Mouse (Mus musculus) c-Kit-negative CD71-positive TER-119-positive erythroid progenitor cells, embryonic 14.5 days (primary cell): ENCODE data around the gene Fpgs.

Source experiments
- DNase-seq: peaks from one replicate; pipeline ENCODE4 v3.0.0-alpha.2; 2013; ENCODE audit warnings: low read depth, low spot score

Gene Fpgs

DNA sequence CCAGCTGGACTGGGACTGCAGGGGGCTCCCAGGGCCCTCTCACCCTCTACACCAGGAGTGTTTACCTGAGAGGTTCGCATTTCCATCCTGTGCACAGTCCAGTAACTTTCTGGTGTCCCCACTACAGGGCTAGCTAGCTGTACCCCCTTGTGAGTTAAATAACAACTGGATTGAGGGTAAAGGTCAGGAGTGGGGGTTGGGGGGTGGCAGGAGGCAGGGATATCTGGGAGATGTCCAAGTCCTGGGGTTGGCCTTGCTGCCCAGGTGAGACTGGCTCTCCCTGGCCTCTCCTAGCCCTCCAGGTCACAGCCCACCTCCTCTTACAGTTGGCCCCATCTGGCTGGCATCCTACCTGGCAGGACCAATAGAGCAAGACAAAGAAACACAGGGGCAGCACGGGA lies at the start of gene Fpgs:
TSS of gene Fpgs (minus strand) at position 125 of the 401 bp plus-strand sequence.
- no peak for DNase-seq

GRCm38 (mm10) chr2:32752181-32752580 lies 48.2 kb upstream of the Fpgs start:
- no peak for DNase-seq

DNA sequence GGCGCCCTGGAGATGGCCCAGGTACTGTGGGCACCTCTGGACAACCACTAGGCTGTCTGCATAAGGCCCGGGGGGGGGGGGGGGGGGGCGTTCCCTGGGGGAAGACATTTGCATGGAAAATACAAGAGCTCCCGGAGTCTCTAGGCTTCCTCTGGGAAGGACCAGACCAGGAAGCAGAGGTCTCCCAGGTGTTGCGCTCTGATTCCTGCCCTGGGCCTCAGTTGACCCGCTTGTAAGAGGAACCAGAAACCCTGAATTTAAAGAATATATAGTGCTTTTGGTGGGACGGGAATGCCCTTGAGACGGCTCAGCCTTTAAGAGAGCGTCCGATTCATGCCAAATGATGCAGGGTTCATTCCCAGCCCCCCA lies 47.7 kb upstream of the Fpgs start:
- no peak for DNase-seq

- DNase-seq, result no peak
Measured at GRCm38 (mm10) chr2:32750887-32751664, 47.1 kb upstream of the Fpgs start.

GRCm38 (mm10) chr2:32750199-32750598 lies 46.3 kb upstream of the Fpgs start:
- DNase-seq, result no peak

DNA sequence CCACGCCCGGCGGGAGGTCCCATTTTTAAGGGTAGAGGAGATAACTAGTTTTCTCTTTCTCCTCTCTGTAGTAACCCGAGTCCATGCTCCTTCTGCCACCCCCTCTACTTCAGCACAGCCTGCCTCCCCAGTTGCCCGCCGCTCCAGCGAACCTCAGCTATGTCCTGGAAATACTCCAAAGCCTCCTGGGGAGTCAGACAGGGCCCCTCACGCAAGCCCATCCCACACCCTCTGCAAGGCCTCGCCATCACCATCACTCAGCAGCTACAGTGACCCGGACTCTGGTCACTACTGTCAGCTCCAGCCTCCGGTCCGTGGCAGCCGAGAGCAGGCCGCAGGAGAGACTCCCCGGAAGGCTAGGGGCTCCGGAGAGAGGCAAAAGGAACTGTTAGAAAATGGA lies 45.1 kb upstream of the Fpgs start:
- DNase-seq, result no peak

GRCm38 (mm10) chr2:32744272-32744982 lies 40.5 kb upstream of the Fpgs start:
- DNase-seq, result no peak

DNA sequence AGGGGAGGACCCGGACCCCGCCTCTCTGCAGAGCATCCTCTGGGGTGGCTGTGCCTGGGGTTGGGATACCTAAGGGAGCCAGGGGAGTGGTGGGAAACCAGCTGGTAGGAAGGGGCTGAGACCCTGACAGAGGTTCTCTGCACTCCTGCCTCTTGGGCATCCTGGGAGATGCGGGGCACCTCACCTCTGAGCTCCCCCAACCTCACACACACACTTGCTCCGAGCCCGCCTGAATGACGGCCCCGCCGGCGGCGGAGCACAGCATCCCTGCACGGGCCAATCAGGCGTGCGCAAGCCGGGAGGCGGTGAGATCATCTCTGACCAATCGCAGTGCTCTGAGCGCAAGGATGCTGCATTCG lies 38.2 kb upstream of the Fpgs start:
- no peak for DNase-seq

- no peak for DNase-seq
Measured at GRCm38 (mm10) chr2:32741273-32742172, 37.6 kb upstream of the Fpgs start.

GRCm38 (mm10) chr2:32740916-32741272 lies 36.9 kb upstream of the Fpgs start, which contains the start of gene 6330409D20Rik:
6330409D20Rik (minus strand) TSS chr2:32741016.
- no peak for DNase-seq

GRCm38 (mm10) chr2:32739311-32739710 lies 35.4 kb upstream of the Fpgs start:
- DNase-seq, result no peak

- DNase-seq, result no peak
Measured at GRCm38 (mm10) chr2:32737008-32737407, 33.1 kb upstream of the Fpgs start.

GRCm38 (mm10) chr2:32736306-32736829 lies 32.4 kb upstream of the Fpgs start:
- no peak for DNase-seq

DNA sequence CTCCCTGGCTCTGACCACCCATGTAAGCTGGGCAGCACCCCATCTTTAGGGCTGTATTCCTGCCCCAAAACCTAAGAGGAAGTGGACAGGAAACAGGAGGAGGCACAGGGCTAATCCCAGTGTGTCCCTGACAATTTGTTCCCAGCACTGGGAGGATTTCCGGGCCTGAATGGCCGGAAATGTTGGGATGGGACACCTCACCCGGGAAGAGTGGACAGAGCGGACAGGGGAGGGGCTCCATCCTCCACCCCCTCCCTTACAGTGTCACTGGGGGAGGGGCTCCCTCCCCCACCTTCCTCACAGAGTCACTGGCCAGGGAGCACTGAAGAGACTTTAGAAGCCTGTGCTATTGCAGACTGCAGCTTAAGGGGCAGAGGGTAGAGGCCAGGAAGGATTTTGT lies 31.0 kb upstream of the Fpgs start:
- DNase-seq, result no peak

- DNase-seq, result no peak
Measured at GRCm38 (mm10) chr2:32734480-32734879, 30.5 kb upstream of the Fpgs start.

DNA sequence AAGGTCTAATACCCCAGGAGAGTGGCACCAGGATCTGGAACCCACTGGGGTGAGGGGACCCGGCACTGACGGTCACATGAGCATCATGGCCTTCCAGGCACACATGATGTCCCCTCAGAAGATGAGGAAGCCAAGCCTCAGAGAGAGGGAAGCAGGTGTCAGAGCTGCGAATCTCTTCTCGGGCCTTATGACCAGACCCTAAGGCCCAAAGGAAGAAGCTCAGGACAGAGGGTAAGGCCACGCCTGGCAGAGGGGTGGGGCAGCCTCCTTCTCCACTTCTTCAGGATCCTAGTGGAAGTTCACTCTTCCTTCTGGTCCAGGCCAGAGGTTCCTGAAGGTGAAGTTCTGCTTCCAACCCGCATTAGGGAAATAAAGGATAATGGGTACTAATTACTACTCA lies 28.8 kb upstream of the Fpgs start:
- DNase-seq, result no peak

DNA sequence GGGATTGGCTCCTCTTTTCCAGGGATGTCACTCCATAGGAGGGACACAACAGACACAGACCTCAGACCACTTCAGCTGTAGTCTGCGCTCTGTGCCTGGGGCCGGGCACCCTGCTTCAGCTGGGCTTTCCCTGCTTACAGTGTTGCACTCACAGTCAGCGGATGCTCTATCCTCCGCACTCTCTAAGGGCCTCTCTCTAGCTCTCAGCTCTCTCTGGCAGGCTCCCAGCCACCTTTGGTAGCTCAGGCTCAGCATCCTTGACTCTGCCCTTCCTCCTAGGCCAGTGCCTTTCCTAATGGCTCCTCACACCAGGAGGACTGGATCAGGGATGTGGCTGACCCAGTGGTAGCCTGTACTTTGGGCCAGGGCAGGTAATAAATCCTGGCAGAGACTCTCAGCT lies 28.0 kb upstream of the Fpgs start:
- no peak for DNase-seq

- DNase-seq, result no peak
Measured at GRCm38 (mm10) chr2:32730854-32731253, 26.9 kb upstream of the Fpgs start.

DNA sequence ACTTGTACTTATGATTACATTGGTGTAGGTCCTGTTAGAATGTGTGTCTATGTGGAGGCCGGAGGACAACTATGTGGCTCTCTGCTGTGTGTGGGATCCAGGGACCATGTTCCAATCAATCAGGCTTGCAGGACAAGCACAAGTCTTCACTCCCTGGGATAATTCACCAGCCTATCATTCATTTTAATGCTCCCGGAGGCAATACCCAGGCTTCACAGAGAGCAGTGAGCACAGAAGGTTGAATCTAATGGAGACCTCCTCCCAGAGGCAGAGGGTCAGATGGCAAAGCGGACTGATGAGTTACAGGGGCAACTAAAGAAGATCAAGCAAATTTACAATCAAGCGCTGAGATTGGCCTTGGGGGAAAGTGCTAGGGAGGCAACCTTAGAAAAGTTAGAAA lies 25.6 kb upstream of the Fpgs start:
- DNase-seq, result no peak

DNA sequence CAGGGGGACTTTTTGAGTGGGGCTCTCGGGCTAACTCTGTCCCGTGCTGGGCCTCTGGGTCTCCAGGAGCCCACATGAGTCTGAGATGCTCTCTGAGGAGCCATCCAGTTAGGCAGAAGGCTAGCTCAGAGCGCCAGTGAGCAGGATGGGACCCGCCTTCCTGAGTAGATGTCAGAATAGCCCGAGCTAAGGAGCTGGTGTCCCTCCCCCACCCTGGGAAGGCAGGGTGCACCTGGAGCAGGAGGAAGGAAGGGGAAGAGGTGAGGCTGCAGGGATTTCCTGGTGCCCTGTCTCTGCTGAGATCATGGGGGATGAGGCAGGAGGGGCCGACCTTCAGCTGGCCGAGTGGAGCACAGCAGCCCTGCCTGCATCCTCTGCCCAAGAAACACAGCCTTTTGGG lies 24.5 kb upstream of the Fpgs start:
- DNase-seq, result no peak

DNA sequence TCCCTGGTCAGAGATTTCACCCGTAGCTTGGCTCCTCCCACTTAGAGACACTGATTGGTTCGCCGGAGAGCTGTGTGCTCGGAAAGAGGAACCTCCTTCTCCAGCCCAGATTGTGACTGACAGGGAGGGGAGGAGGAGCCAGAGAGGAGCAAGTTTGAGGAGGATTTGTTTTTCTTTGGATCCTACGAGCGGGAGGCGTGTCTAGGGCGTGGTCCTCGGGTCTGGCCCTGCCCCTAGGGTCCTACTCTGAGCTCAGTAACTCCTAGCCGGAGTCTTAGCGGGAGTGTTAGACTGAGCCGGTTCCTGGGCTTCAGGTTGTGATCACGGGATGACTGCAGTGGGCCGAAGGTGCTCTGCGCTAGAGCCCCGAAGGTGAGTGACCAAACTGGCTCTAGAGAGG lies 23.5 kb upstream of the Fpgs start:
- no peak for DNase-seq
